Mouse (Mus musculus) liver, postnatal 0 days (tissue): ENCODE measurements around the gene Fgfr3. TPM values are rescaled to one million over a fixed set of nuclear protein-coding genes. Genes with fewer than 3 reads are reported as not detected.

Experiments used
- ATAC-seq: fragments of 200-750 bp; cut with Nextera tagmentation; 2 replicates; pipeline ENCODE4 v1.8.0; 2017; ENCODE audit warnings: mild to moderate bottlenecking, moderate library complexity
- DNase-seq: peaks from one replicate; pipeline ENCODE4 v3.0.0-alpha.2; 2016
- H3K27ac ChIP-seq: fragments of 300-500 bp; sonication (generic); 2 replicates; pipeline ENCODE4 v1.5.1; 2014; ENCODE audit warnings: antibody characterized with exemption, moderate library complexity, mild to moderate bottlenecking, low read depth
- H3K27me3 ChIP-seq: fragments of 300-500 bp; sonication (generic); 2 replicates; pipeline ENCODE4 v1.6.1; 2014; ENCODE audit warnings: low read length, control low read depth, mixed read lengths; ENCODE audit not compliant: insufficient read depth
- H3K36me3 ChIP-seq: fragments of 300-500 bp; sonication (generic); replicated peaks from 2 replicates; pipeline ENCODE4 v1.6.1; 2014; ENCODE audit warnings: mild to moderate bottlenecking, control low read depth, low read length, moderate library complexity, mixed read lengths; ENCODE audit not compliant: insufficient read depth
- H3K4me1 ChIP-seq: fragments of 300-500 bp; sonication (generic); 2 replicates; pipeline ENCODE4 v1.6.1; 2014; ENCODE audit warnings: antibody characterized with exemption, mild to moderate bottlenecking, control low read depth; ENCODE audit not compliant: insufficient read depth
- H3K4me2 ChIP-seq: fragments of 300-500 bp; sonication (generic); 2 replicates; pipeline ENCODE4 v1.6.1; 2014; ENCODE audit warnings: low read depth, mild to moderate bottlenecking, low read length, moderate library complexity, mixed read lengths
- H3K4me3 ChIP-seq: fragments of 300-500 bp; sonication (generic); 2 replicates; pipeline ENCODE4 v1.5.1; 2014; ENCODE audit warnings: low read depth, low read length
- H3K9ac ChIP-seq: fragments of 300-500 bp; sonication (generic); replicated peaks from 2 replicates; pipeline ENCODE4 v1.6.1; 2014; ENCODE audit warnings: mild to moderate bottlenecking, moderate library complexity
- H3K9me3 ChIP-seq: fragments of 300-500 bp; sonication (generic); 2 replicates; pipeline ENCODE4 v1.6.1; 2016; ENCODE audit warnings: mild to moderate bottlenecking, control low read depth, low read length, mixed read lengths
- CTCF ChIP-seq: sonication (generic); IDR thresholded peaks from 2 replicates; pipeline ENCODE4 v1.5.1; 2016; ENCODE audit warnings: antibody characterized with exemption, low read depth
- EP300 ChIP-seq: IDR thresholded peaks from 2 replicates; pipeline ENCODE4 v1.6.1; 2016; ENCODE audit warnings: antibody characterized with exemption, low read depth, mild to moderate bottlenecking
- WGBS: fragments of 180-500 bp; shearing (Covaris S2); extraction: QIAGEN DNeasy Blood & Tissue Kit; methylation state at CpG from one replicate; pipeline ENCODE4 v1.1.7; 2014; ENCODE audit not compliant: insufficient replicate concordance; 5-methylcytosine and 5-hydroxymethylcytosine counted together
- polyA plus RNA-seq: library from polyadenylated mRNA; unstranded; fragments of >200 nt; fragmentation: Nextera tagmentation; extraction: Ambion mirVana; gene quantifications from 2 replicates; pipeline ENCODE4 v1.2.1, GENCODE M21; 2015

Fgfr3 gene
- polyA plus RNA-seq, 1 experiment from 2014 or later, result 1.3 TPM

DNA sequence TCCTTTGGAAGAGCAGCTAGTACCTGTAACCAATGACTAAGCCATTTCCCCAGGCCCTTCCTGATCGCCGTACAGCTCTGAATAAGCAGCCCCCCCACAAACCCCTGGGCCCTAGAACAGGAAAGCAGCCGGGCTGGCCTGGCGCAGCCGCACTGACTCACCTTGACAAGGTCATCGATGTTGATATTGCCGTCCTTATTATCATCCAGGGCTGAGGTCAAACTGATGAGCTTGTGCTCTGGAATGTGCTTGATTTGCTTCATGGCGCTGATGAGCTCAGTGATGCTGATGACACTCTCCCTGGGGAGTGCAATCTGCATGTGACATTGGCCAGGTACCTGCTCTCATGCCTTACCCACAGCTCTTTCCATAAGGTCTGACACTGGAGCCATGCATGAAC lies 22.0 kb downstream of the Fgfr3 start:
- TF ChIP-seq CTCF (no peak), EP300 (no peak)
- ATAC-seq (no peak), DNase-seq (no peak)
- Histone ChIP-seq H3K4me3 (no peak overlapping the region), H3K9ac (no peak overlapping the region), H3K27me3 (no peaks in the 10 kb centered on the region), H3K36me3 (peaks cover 45% of the 10 kb centered on the region), H3K27ac (no peak overlapping the region), H3K4me2 (no peak overlapping the region), H3K9me3 (no peaks in the 10 kb centered on the region), H3K4me1 (no peaks in the 10 kb centered on the region; the same call in 1 of the 2 replicates)
- WGBS, result 85% methylated on average over 8 of the region's 8 CpGs

- no peak overlapping the region for H3K4me3 ChIP-seq
- no peak for TF ChIP-seq CTCF
- no peak for TF ChIP-seq EP300
- H3K9ac ChIP-seq, result no peak overlapping the region
- DNase-seq (no peak), ATAC-seq (no peak)
- H3K9me3 ChIP-seq, result no peaks in the 10 kb centered on the region
- H3K27ac ChIP-seq, result no peak overlapping the region
- H3K36me3 ChIP-seq, result peaks cover 9% of the 10 kb centered on the region
- peaks cover 3% of the 10 kb centered on the region for H3K4me1 ChIP-seq
- H3K27me3 ChIP-seq, result no peaks in the 10 kb centered on the region
- no peak overlapping the region for H3K4me2 ChIP-seq
Measured at GRCm38 (mm10) chr5:33777195-33777594, 55.7 kb downstream of the Fgfr3 start.

GRCm38 (mm10) chr5:33781964-33782344 lies 60.5 kb downstream of the Fgfr3 start:
- no peak for TF ChIP-seq EP300
- no peak for TF ChIP-seq CTCF
- ATAC-seq (no peak), DNase-seq (no peak)
- H3K4me1 ChIP-seq, result peaks cover 9% of the 10 kb centered on the region
- no peaks in the 10 kb centered on the region for H3K27me3 ChIP-seq
- H3K4me3 ChIP-seq, result peak overlapping the region; percentile 97
- WGBS, result 5% methylated on average over 11 of the region's 11 CpGs
- H3K27ac ChIP-seq, result peak overlapping the region; percentile 95
- H3K9ac ChIP-seq, result peak overlapping the region; percentile 93
- peak overlapping the region; percentile 94 for H3K4me2 ChIP-seq
- no peaks in the 10 kb centered on the region for H3K9me3 ChIP-seq
- H3K36me3 ChIP-seq, result peaks cover 7% of the 10 kb centered on the region; the same call in 1 of the 2 replicates

GRCm38 (mm10) chr5:33782345-33782998 lies 61.0 kb downstream of the Fgfr3 start, which contains the start of gene Letm1:
Letm1 (minus strand) TSS chr5:33782817.
- peak within 1 kb of the TSS; percentile 97 for H3K4me3 ChIP-seq
- DNase-seq (peak; percentile 93), ATAC-seq (peak; percentile 100)
- peak within 1 kb of the TSS; percentile 93 for H3K9ac ChIP-seq
- H3K4me1 ChIP-seq, result peaks cover 9% of the 10 kb centered on the region
- H3K4me2 ChIP-seq, result peak within 1 kb of the TSS; percentile 94
- H3K27ac ChIP-seq, result peak within 1 kb of the TSS; percentile 95
- 1% methylated on average over 56 of the region's 65 CpGs for WGBS
- TF ChIP-seq CTCF, result peak; percentile 37
- TF ChIP-seq EP300, result no peak
- H3K9me3 ChIP-seq, result no peaks in the 10 kb centered on the region
- no peaks in the 10 kb centered on the region for H3K27me3 ChIP-seq
- peaks cover 4% of the 10 kb centered on the region; the same call in 1 of the 2 replicates for H3K36me3 ChIP-seq

- Histone ChIP-seq H3K27ac (no peak overlapping the region), H3K4me3 (peak overlapping the region; percentile 97), H3K4me2 (peak overlapping the region; percentile 94), H3K4me1 (peaks cover 9% of the 10 kb centered on the region), H3K9me3 (no peaks in the 10 kb centered on the region), H3K9ac (peak overlapping the region; percentile 53), H3K27me3 (no peaks in the 10 kb centered on the region), H3K36me3 (no peaks in the 10 kb centered on the region; the same call in 1 of the 2 replicates)
- ATAC-seq (no peak; the same call in 1 of the 2 replicates), DNase-seq (no peak)
- no peak for TF ChIP-seq EP300
- no peak for TF ChIP-seq CTCF
- 14% methylated on average over 6 of the region's 6 CpGs for WGBS
Measured at GRCm38 (mm10) chr5:33782999-33783390, 61.5 kb downstream of the Fgfr3 start.

Other genes starting within 250 kb of the Fgfr3 start
- gene Fam53a, start 92.0 kb upstream of the Fgfr3 start, polyA plus RNA-seq, result 20.5 and 21.0 TPM in 2 replicates
- 0.06 and 0.20 TPM in 2 replicates for gene Gm9903, start 91.7 kb upstream of the Fgfr3 start, polyA plus RNA-seq
- gene Slbp, start 69.1 kb upstream of the Fgfr3 start, polyA plus RNA-seq, result 144 and 150 TPM in 2 replicates
- gene Tacc3, start 63.5 kb upstream of the Fgfr3 start, polyA plus RNA-seq, result 64.2 and 67.0 TPM in 2 replicates
- 15.8 and 16.5 TPM in 2 replicates for gene Tmem129, start 63.3 kb upstream of the Fgfr3 start, polyA plus RNA-seq
- gene Letm1, start 61.1 kb downstream of the Fgfr3 start, polyA plus RNA-seq, result 18.6 and 20.0 TPM in 2 replicates
- 8.0 and 13.9 TPM in 2 replicates for gene Nsd2, start 99.1 kb downstream of the Fgfr3 start, polyA plus RNA-seq
- gene Nelfa, start 214.7 kb downstream of the Fgfr3 start, polyA plus RNA-seq, result 12.3 and 13.0 TPM in 2 replicates